Mouse (Mus musculus) midbrain, embryonic 13.5 days (tissue): Measurements from ENCODE around the gene Ppp2r5d. TPM values are rescaled to one million over a fixed set of nuclear protein-coding genes. Genes with fewer than 3 reads are reported as not detected.

Source experiments
- ATAC-seq: fragments of 200-750 bp; cut with Nextera tagmentation; 2 replicates; pipeline ENCODE4 v1.8.0; 2017; ENCODE audit warnings: mild to moderate bottlenecking, moderate TSS enrichment, moderate library complexity
- H3K27ac ChIP-seq: fragments of 300-500 bp; sonication (generic); 2 replicates; pipeline ENCODE4 v1.5.1; 2015; ENCODE audit warnings: inconsistent platforms, mild to moderate bottlenecking, moderate library complexity
- H3K27me3 ChIP-seq: fragments of 300-500 bp; sonication (generic); 2 replicates; pipeline ENCODE4 v1.6.1; 2015; ENCODE audit warnings: mild to moderate bottlenecking, inconsistent platforms
- H3K36me3 ChIP-seq: fragments of 300-500 bp; sonication (generic); 2 replicates; pipeline ENCODE4 v1.6.1; 2015; ENCODE audit warnings: mild to moderate bottlenecking, inconsistent platforms
- H3K4me1 ChIP-seq: fragments of 300-500 bp; sonication (generic); replicated peaks from 2 replicates; pipeline ENCODE4 v1.6.1; 2015; ENCODE audit warnings: inconsistent platforms
- H3K4me2 ChIP-seq: fragments of 300-500 bp; sonication (generic); replicated peaks from 2 replicates; pipeline ENCODE4 v1.6.1; 2015; ENCODE audit warnings: moderate library complexity, mild to moderate bottlenecking, inconsistent platforms
- H3K4me3 ChIP-seq: fragments of 300-500 bp; sonication (generic); replicated peaks from 2 replicates; pipeline ENCODE4 v1.5.1; 2015; ENCODE audit warnings: mild to moderate bottlenecking, inconsistent platforms
- H3K9ac ChIP-seq: fragments of 300-500 bp; sonication (generic); replicated peaks from 2 replicates; pipeline ENCODE4 v1.6.1; 2015; ENCODE audit warnings: mild to moderate bottlenecking, inconsistent platforms
- H3K9me3 ChIP-seq: fragments of 300-500 bp; sonication (generic); 2 replicates; pipeline ENCODE4 v1.6.1; 2016; ENCODE audit warnings: mild to moderate bottlenecking, inconsistent platforms
- WGBS: fragments of 180-500 bp; shearing (Covaris S2); methylation state at CpG from one replicate; pipeline ENCODE4 v1.1.7; 2015; 5-methylcytosine and 5-hydroxymethylcytosine counted together
- polyA plus RNA-seq: library from polyadenylated mRNA; unstranded; fragments of >200 nt; fragmentation: Nextera tagmentation; extraction: Ambion mirVana; gene quantifications from 2 replicates; pipeline ENCODE4 v1.2.1, GENCODE M21; 2015

Gene Ppp2r5d
- polyA plus RNA-seq = 88.6 and 94.5 TPM in 2 replicates

GRCm38 (mm10) chr17:46704887-46705835 is at the start of gene Ppp2r5d:
TSS of gene Ppp2r5d (minus strand) at chr17:46705111.
- peaks cover 48% of the 10 kb centered on the region for H3K4me1 ChIP-seq
- peaks cover 4% of the 10 kb centered on the region; the same call in 1 of the 2 replicates for H3K36me3 ChIP-seq
- peak; percentile 96 for ATAC-seq
- peak within 1 kb of the TSS; percentile 91 for H3K4me3 ChIP-seq
- 2% methylated on average over 48 of the region's 48 CpGs for WGBS
- no peaks in the 10 kb centered on the region for H3K9me3 ChIP-seq
- peak within 1 kb of the TSS; percentile 82 for H3K4me2 ChIP-seq
- peak within 1 kb of the TSS; percentile 97 for H3K9ac ChIP-seq
- H3K27me3 ChIP-seq = no peaks in the 10 kb centered on the region
- H3K27ac ChIP-seq = peak within 1 kb of the TSS; percentile 93

- H3K9ac ChIP-seq = peak within 1 kb of the TSS; percentile 83
- H3K27me3 ChIP-seq = no peaks in the 10 kb centered on the region
- ATAC-seq = peak; percentile 99
- H3K36me3 ChIP-seq = peaks cover 5% of the 10 kb centered on the region; the same call in 1 of the 2 replicates
- H3K27ac ChIP-seq = peak within 1 kb of the TSS; percentile 92
- under 1% methylated on average over 56 of the region's 58 CpGs for WGBS
- peaks cover 19% of the 10 kb centered on the region for H3K4me1 ChIP-seq
- H3K4me2 ChIP-seq = peak within 1 kb of the TSS; percentile 82
- peak within 1 kb of the TSS; percentile 82 for H3K4me3 ChIP-seq
- no peaks in the 10 kb centered on the region for H3K9me3 ChIP-seq
Measured at GRCm38 (mm10) chr17:46751794-46752556, 47.1 kb upstream of the Ppp2r5d start, which contains the start of gene Cnpy3. TSS of gene Cnpy3 (minus strand) at chr17:46752214.

DNA sequence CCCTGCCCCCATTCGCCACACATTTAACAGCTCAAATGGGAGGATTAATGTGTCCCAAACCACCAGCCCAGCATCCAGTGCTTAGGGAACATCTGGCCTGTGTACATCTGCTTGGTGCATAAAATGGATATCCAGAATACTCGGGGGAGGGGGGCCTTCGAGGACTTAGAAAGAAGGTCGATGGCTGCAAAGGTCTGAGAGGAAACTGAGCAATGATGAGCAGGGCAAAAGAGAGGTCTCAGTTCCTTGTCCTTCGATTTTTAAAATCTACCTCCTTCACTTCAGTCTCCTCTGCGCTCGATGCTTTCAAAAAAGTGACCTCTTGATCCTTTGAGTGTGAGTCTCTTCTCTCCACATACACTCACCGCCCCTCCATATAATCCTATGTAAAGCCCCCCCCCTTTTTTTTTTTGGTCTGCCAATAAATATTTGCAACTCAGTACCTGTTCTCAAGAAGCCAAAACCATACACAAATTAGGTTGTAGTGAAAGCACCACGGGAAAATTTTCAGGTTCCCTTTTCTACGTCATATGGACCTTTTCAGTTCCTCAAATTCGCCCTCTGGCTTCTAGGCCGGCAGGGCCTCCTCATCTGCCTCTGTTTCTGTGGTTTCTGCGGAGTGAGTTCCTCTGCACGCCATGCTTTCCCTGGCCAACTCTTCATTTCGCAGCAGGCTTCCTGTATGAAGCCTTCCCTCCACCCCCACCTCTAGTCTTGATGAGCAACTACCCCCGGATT is 46.3 kb upstream of the Ppp2r5d start:
- H3K27me3 ChIP-seq = no peaks in the 10 kb centered on the region
- peak overlapping the region; percentile 83 for H3K9ac ChIP-seq
- ATAC-seq = no peak
- peaks cover 11% of the 10 kb centered on the region for H3K36me3 ChIP-seq
- peak overlapping the region; percentile 92 for H3K27ac ChIP-seq
- 26% methylated on average over 16 of the region's 16 CpGs for WGBS
- H3K4me3 ChIP-seq = peak overlapping the region; percentile 82
- H3K4me1 ChIP-seq = peaks cover 19% of the 10 kb centered on the region
- no peaks in the 10 kb centered on the region for H3K9me3 ChIP-seq
- peak overlapping the region; percentile 82 for H3K4me2 ChIP-seq

DNA sequence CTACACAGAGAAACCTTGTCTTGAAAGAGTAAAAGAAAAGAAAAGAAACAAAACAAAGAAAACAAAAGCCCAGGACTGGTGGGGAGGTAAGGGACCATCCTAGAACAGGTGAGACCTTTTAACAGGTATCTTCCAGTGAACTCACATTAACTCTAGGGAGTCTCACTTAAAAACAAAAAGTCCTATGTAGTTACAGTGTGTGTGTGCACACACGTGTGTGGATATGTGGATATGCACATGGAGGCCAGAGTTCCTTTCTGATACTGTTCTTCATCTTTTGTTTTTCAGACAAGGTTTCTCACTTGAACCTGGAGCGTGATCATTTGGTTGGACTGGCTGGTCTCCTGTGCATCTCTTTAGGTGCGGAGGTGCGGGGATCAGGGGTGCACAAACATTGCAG is 45.7 kb upstream of the Ppp2r5d start:
- 0 out of 2 replicates have a peak overlapping the region, but pooled peaks have one; percentile 92 for H3K27ac ChIP-seq
- no peaks in the 10 kb centered on the region for H3K9me3 ChIP-seq
- H3K27me3 ChIP-seq = no peaks in the 10 kb centered on the region
- peaks cover 18% of the 10 kb centered on the region for H3K36me3 ChIP-seq
- peak overlapping the region; percentile 83 for H3K9ac ChIP-seq
- peaks cover 19% of the 10 kb centered on the region for H3K4me1 ChIP-seq
- no peak for ATAC-seq
- peak overlapping the region; percentile 82 for H3K4me3 ChIP-seq
- 90% methylated on average over 4 of the region's 4 CpGs for WGBS
- peak overlapping the region; percentile 82 for H3K4me2 ChIP-seq

GRCm38 (mm10) chr17:46749282-46749681 is 44.4 kb upstream of the Ppp2r5d start:
- Histone ChIP-seq H3K4me2 (no peak overlapping the region), H3K27me3 (no peaks in the 10 kb centered on the region), H3K4me3 (no peak overlapping the region), H3K27ac (no peak overlapping the region), H3K9ac (no peak overlapping the region), H3K36me3 (peaks cover 24% of the 10 kb centered on the region), H3K4me1 (peaks cover 19% of the 10 kb centered on the region), H3K9me3 (no peaks in the 10 kb centered on the region)
- 90% methylated on average over 5 of the region's 5 CpGs for WGBS
- no peak for ATAC-seq

GRCm38 (mm10) chr17:46747806-46748205 is 42.9 kb upstream of the Ppp2r5d start:
- Histone ChIP-seq H3K36me3 (peaks cover 37% of the 10 kb centered on the region), H3K27me3 (no peaks in the 10 kb centered on the region), H3K4me2 (no peak overlapping the region), H3K9ac (0 out of 2 replicates have a peak overlapping the region, but pooled peaks have one; percentile 5), H3K9me3 (no peaks in the 10 kb centered on the region), H3K4me1 (peaks cover 18% of the 10 kb centered on the region), H3K4me3 (no peak overlapping the region), H3K27ac (no peak overlapping the region)
- ATAC-seq = no peak
- 96% methylated on average over 2 of the region's 2 CpGs for WGBS

DNA sequence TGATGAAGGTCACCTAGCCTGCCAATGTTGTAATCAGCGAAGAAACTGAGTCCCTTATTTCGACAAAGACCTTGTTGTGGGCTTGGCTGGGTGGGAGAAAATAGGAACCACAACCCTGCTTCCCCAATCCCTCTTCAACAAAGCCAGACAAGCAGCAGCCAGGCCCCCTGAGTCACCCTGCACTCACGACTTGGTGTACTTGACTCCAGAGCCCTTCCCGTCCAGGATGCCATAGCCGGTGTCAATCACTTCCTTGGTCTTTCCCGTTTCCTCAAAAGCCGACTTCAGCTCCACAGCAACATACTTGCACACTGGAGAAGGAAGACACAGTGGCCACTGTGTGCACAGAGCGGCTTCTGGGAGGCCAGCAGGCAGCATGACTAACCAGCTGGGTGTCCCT is 42.3 kb upstream of the Ppp2r5d start:
- ATAC-seq = no peak
- Histone ChIP-seq H3K4me1 (peaks cover 14% of the 10 kb centered on the region), H3K36me3 (peaks cover 41% of the 10 kb centered on the region), H3K9me3 (no peaks in the 10 kb centered on the region), H3K27ac (no peak overlapping the region), H3K4me3 (no peak overlapping the region), H3K4me2 (no peak overlapping the region), H3K9ac (no peak overlapping the region; the same call in 1 of the 2 replicates), H3K27me3 (no peaks in the 10 kb centered on the region)
- WGBS = 85% methylated on average over 8 of the region's 8 CpGs

GRCm38 (mm10) chr17:46745506-46745905 is 40.6 kb upstream of the Ppp2r5d start:
- no peak for ATAC-seq
- WGBS = 76% methylated on average over 2 of the region's 2 CpGs
- Histone ChIP-seq H3K9me3 (no peaks in the 10 kb centered on the region), H3K27me3 (no peaks in the 10 kb centered on the region), H3K36me3 (peaks cover 49% of the 10 kb centered on the region), H3K4me2 (no peak overlapping the region), H3K27ac (no peak overlapping the region), H3K4me1 (peaks cover 4% of the 10 kb centered on the region), H3K9ac (no peak overlapping the region), H3K4me3 (no peak overlapping the region)

DNA sequence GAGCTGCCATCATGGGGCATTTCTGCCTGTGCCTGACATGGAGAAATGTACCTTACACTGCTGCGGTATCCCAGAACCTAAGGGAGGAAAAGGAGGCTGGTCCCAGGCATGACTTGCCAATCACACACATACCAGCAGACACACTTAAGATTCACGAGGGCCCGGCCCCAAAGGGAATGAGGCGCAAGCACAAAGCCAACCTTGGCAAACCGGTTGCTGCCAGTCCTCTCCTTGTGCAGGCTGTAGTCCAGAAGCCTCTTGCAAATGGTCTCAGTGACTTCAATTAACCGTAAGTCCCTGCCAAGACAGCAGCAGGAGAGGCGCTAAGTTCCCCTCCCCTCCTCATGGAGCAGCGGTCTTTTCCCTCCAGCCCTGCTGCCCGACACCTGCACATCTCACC is 38.1 kb upstream of the Ppp2r5d start:
- WGBS = 90% methylated on average over 9 of the region's 9 CpGs
- Histone ChIP-seq H3K36me3 (peaks cover 57% of the 10 kb centered on the region), H3K4me3 (no peak overlapping the region), H3K4me2 (no peak overlapping the region), H3K4me1 (no peaks in the 10 kb centered on the region), H3K9ac (no peak overlapping the region), H3K27ac (no peak overlapping the region), H3K27me3 (no peaks in the 10 kb centered on the region), H3K9me3 (0 out of 2 replicates have a peak, but pooled peaks cover 3% of the 10 kb centered on the region)
- ATAC-seq = no peak

- Histone ChIP-seq H3K27me3 (no peaks in the 10 kb centered on the region), H3K36me3 (peaks cover 58% of the 10 kb centered on the region), H3K9ac (no peak overlapping the region), H3K27ac (no peak overlapping the region), H3K4me3 (no peak overlapping the region), H3K4me1 (no peaks in the 10 kb centered on the region), H3K4me2 (no peak overlapping the region), H3K9me3 (0 out of 2 replicates have a peak, but pooled peaks cover 3% of the 10 kb centered on the region)
- 96% methylated on average over 6 of the region's 6 CpGs for WGBS
- no peak for ATAC-seq
Measured at GRCm38 (mm10) chr17:46741305-46741704, 36.4 kb upstream of the Ppp2r5d start.

DNA sequence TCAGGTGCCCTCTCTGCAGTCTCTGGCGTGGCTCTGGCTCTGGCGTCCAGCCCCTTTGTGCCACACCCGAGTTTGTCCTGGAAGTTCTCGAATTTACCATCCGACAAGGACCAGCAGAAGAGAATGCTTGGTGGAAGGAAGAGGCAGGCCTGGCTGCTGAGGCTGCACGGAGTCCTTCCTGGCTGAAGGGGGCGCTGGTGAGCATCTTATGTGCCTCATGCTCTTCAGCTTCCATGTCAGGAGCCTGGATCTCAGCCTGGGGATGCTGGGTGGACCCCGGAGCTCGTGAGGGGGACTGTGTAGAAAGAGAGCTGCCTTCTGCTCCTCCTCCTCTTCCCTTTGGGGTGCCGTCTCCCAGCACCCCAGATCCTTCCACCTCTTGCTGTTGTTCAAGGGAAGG is 31.2 kb upstream of the Ppp2r5d start:
- H3K27ac ChIP-seq = no peak overlapping the region
- ATAC-seq = no peak
- H3K9ac ChIP-seq = no peak overlapping the region
- no peak overlapping the region for H3K4me2 ChIP-seq
- H3K9me3 ChIP-seq = 0 out of 2 replicates have a peak, but pooled peaks cover 3% of the 10 kb centered on the region
- H3K4me1 ChIP-seq = no peaks in the 10 kb centered on the region
- no peak overlapping the region for H3K4me3 ChIP-seq
- H3K36me3 ChIP-seq = peaks cover 44% of the 10 kb centered on the region
- H3K27me3 ChIP-seq = no peaks in the 10 kb centered on the region
- WGBS = 61% methylated on average over 9 of the region's 10 CpGs
